ENCODE assay signal across 11 mouse cellular contexts in genomic region chr13:24613927-24614780, GRCm38 (mm10). TPM values are rescaled to one million over a fixed set of nuclear protein-coding genes. Genes with fewer than 3 reads are reported as not detected.
A peak's percentile ranks its signal among the peaks of the same experiment; 100 is the strongest.
DNase-seq lines count a peak whose midpoint lies in the region; ATAC-seq lines count a peak whose summit lies in the region.
"Had no signal": no experiment of that assay in that cellular context is flagged by ENCODE, and none has a peak within 500 bp of the region (broad histone marks: within the 10 kb centered on the region; RNA-seq: fewer than 3 reads in every experiment).

No protein-coding gene starts in this region.

- peaks cover 10% of the 10 kb centered on the region for H3K4me1 ChIP-seq in liver, embryonic 11.5 days (replicated peaks; ENCODE audit: control insufficient read depth, insufficient read depth, low read length)
- H3K4me1 ChIP-seq in hindbrain, embryonic 12.5 days: peaks cover 8% of the 10 kb centered on the region
- H3K4me1 ChIP-seq in forebrain, embryonic 14.5 days (ENCODE audit: control insufficient read depth, insufficient read depth, low read length): no peaks in the 10 kb centered on the region

- no peak for ATAC-seq in liver, embryonic 11.5 days (replicated peaks; ENCODE audit: low FRiP score)
- peak; percentile 17 for ATAC-seq in activated CD4-positive, CD25-positive, alpha-beta regulatory T cell, adult 4 months
- ATAC-seq in hindbrain, embryonic 12.5 days (ENCODE audit: low FRiP score): no peak
- ATAC-seq in forebrain, embryonic 14.5 days: no peak

- no peaks in the 10 kb centered on the region for H3K27me3 ChIP-seq in liver, embryonic 11.5 days (replicated peaks; ENCODE audit: control insufficient read depth, insufficient read depth, low read length)
- H3K27me3 ChIP-seq in hindbrain, embryonic 12.5 days: no peaks in the 10 kb centered on the region
- no peaks in the 10 kb centered on the region for H3K27me3 ChIP-seq in forebrain, embryonic 14.5 days (replicated peaks; ENCODE audit: control insufficient read depth, insufficient read depth, low read length)
- H3K27me3 ChIP-seq: forebrain, embryonic 12.5 days; limb, embryonic 15.5 days had no signal

- H3K4me2 ChIP-seq in liver, embryonic 11.5 days: no peak overlapping the region; the same call in none of the 2 replicates
- H3K4me2 ChIP-seq in hindbrain, embryonic 12.5 days (replicated peaks): no peak overlapping the region
- H3K4me2 ChIP-seq in forebrain, embryonic 14.5 days (ENCODE audit: low read length): no peak overlapping the region
- H3K4me2 ChIP-seq: forebrain, embryonic 12.5 days; limb, embryonic 15.5 days had no signal

- no peaks in the 10 kb centered on the region for H3K9me3 ChIP-seq in liver, embryonic 11.5 days (ENCODE audit: control insufficient read depth, low read length)
- no peaks in the 10 kb centered on the region for H3K9me3 ChIP-seq in hindbrain, embryonic 12.5 days (replicated peaks)
- H3K9me3 ChIP-seq in forebrain, embryonic 14.5 days (replicated peaks; ENCODE audit: control insufficient read depth, low read length): no peaks in the 10 kb centered on the region
- H3K9me3 ChIP-seq: forebrain, embryonic 12.5 days; limb, embryonic 15.5 days had no signal

- no peaks in the 10 kb centered on the region for H3K36me3 ChIP-seq in liver, embryonic 11.5 days (ENCODE audit: control insufficient read depth, insufficient read depth, low read length)
- H3K36me3 ChIP-seq in macrophage (ENCODE audit: inconsistent target): no peaks in the 10 kb centered on the region
- no peaks in the 10 kb centered on the region for H3K36me3 ChIP-seq in hindbrain, embryonic 12.5 days
- H3K36me3 ChIP-seq in forebrain, embryonic 14.5 days (ENCODE audit: control insufficient read depth, insufficient read depth, low read length): no peaks in the 10 kb centered on the region
- H3K36me3 ChIP-seq: forebrain, embryonic 12.5 days; limb, embryonic 15.5 days had no signal

- peaks cover 10% of the 10 kb centered on the region; the same call in 1 of the 2 replicates for H3K79me2 ChIP-seq in macrophage (ENCODE audit: inconsistent target)

- H3K9ac ChIP-seq in liver, embryonic 11.5 days (ENCODE audit: low read depth, low read length): no peak overlapping the region
- no peak overlapping the region for H3K9ac ChIP-seq in hindbrain, embryonic 12.5 days
- no peak overlapping the region for H3K9ac ChIP-seq in forebrain, embryonic 14.5 days (ENCODE audit: low read length)
- H3K9ac ChIP-seq: forebrain, embryonic 12.5 days; limb, embryonic 15.5 days had no signal

- no peak overlapping the region for H3K4me3 ChIP-seq in liver, embryonic 11.5 days (ENCODE audit: low read depth, low read length)
- peak overlapping the region; percentile 20 for H3K4me3 ChIP-seq in macrophage (ENCODE audit: inconsistent target)
- H3K4me3 ChIP-seq in hindbrain, embryonic 12.5 days: no peak overlapping the region
- H3K4me3 ChIP-seq in forebrain, embryonic 14.5 days (ENCODE audit: low read depth, low read length): no peak overlapping the region
- H3K4me3 ChIP-seq: forebrain, embryonic 12.5 days; limb, embryonic 15.5 days had no signal

- peak; percentile 31 for DNase-seq in liver
- no peak for DNase-seq in liver, embryonic 11.5 days (ENCODE audit: low spot score)
- DNase-seq in thymus, postnatal 10 days (ENCODE audit: low spot score in 2 of 2): peak; percentile 25 to 47
- DNase-seq in yolk sac, embryonic 10.5 days (ENCODE audit: low spot score): no peak
- no peak for DNase-seq in forebrain, embryonic 14.5 days (ENCODE audit: low spot score)
- DNase-seq: kidney, postnatal 4 days had no signal

- no peak overlapping the region for H3K27ac ChIP-seq in liver, embryonic 11.5 days (ENCODE audit: low read depth, low read length)
- peak overlapping the region; percentile 45 for H3K27ac ChIP-seq in macrophage
- no peak overlapping the region for H3K27ac ChIP-seq in hindbrain, embryonic 12.5 days
- H3K27ac ChIP-seq in forebrain, embryonic 14.5 days (ENCODE audit: low read depth, low read length): no peak overlapping the region
- H3K27ac ChIP-seq: forebrain, embryonic 12.5 days; limb, embryonic 15.5 days had no signal

- WGBS in liver, embryonic 11.5 days: 49% methylated on average over 10 of the region's 10 CpGs
- WGBS in macrophage (ENCODE audit: missing documents): 6% methylated on average over 10 of the region's 10 CpGs
- 65% methylated on average over 10 of the region's 10 CpGs for WGBS in hindbrain, embryonic 12.5 days
- 72% methylated on average over 10 of the region's 10 CpGs for WGBS in forebrain, embryonic 14.5 days

RNA-seq across cellular contexts. Expression of gene Ripor2, which starts 32.2 kb away (rescaled TPM):
- 9.4 and 11.4 TPM in 2 replicates for polyA plus RNA-seq in liver, embryonic 11.5 days (2014; fragmentation: Nextera tagmentation; extraction: Ambion mirVana)
- polyA plus RNA-seq in activated CD4-positive, CD25-positive, alpha-beta regulatory T cell, adult 4 months (2017; shearing (Covaris generic)): 100 to 1,000 TPM; 210 to 273 TPM
- 10 to 100 TPM in 1 of 26 experiments, 1 to 10 TPM in 25; 1.1 to 11.6 (median 3.5) TPM for total RNA-seq in macrophage (2018; cell fraction: chromatin; rRNA removed)
- 1 to 10 TPM in 23 of 26 experiments, under 1 TPM in 3; 0.78 to 2.7 (median 1.5) TPM for total RNA-seq in macrophage (2018; cell fraction: cytosol; rRNA removed)
- 10 to 100 TPM in 1 of 26 experiments, 1 to 10 TPM in 25; 2.3 to 14.5 (median 5.0) TPM for total RNA-seq in macrophage (2018; cell fraction: nucleus; rRNA removed)
- 0.46 to 2.3 TPM (median 1.3 TPM) in 3 replicates for polyA plus RNA-seq in macrophage (2018)
- 16.3 and 22.3 TPM in 2 replicates for polyA plus RNA-seq in hindbrain, embryonic 12.5 days (2016; fragmentation: Nextera tagmentation; extraction: Ambion mirVana)
- 16.9 and 21.0 TPM in 2 replicates for polyA plus RNA-seq in forebrain, embryonic 14.5 days (2014; fragmentation: Nextera tagmentation; extraction: Ambion mirVana)

Comparison
In these comparisons a context has a peak if more than half of its experiments do, and no peak if none do; other contexts are left out.
1. DNase-seq: peak in liver (single experiment) and thymus, postnatal 10 days (2 of 2); none in liver, embryonic 11.5 days (single experiment), yolk sac, embryonic 10.5 days (single experiment) and forebrain, embryonic 14.5 days (single experiment).